Mouse (Mus musculus) liver, embryonic 14.5 days (tissue): Measurements from ENCODE around the gene Fam166a. TPM values are rescaled to one million over a fixed set of nuclear protein-coding genes. Genes with fewer than 3 reads are reported as not detected.

Experiments used
- ATAC-seq: fragments of 200-750 bp; cut with Nextera tagmentation; 2 replicates; pipeline ENCODE4 v1.8.0; 2017; ENCODE audit warnings: moderate number of reproducible peaks, mild to moderate bottlenecking, moderate library complexity; ENCODE audit not compliant: insufficient read depth
- DNase-seq, 3 experiments: peaks; one replicate each; pipeline ENCODE4 v3.0.0-alpha.2; 2012 to 2013; ENCODE audit warnings: low read depth in 3 of 3, low spot score in 3 of 3
- H3K27ac ChIP-seq: fragments of 300-500 bp; sonication (generic); 2 replicates; pipeline ENCODE4 v1.5.1; 2014; ENCODE audit warnings: moderate library complexity, mild to moderate bottlenecking, control low read depth, inconsistent platforms
- H3K27me3 ChIP-seq: fragments of 300-500 bp; sonication (generic); 2 replicates; pipeline ENCODE4 v1.6.1; 2014; ENCODE audit warnings: mild to moderate bottlenecking, low read length, moderate library complexity; ENCODE audit not compliant: control insufficient read depth, insufficient read depth
- H3K36me3 ChIP-seq: fragments of 300-500 bp; sonication (generic); replicated peaks from 2 replicates; pipeline ENCODE4 v1.6.1; 2014; ENCODE audit warnings: low read depth; ENCODE audit not compliant: control insufficient read depth, insufficient read depth
- H3K4me1 ChIP-seq, 2 experiments: fragments of 200-500 bp in 1 of 2; fragments of 300-500 bp in 1 of 2; sonication (generic) in 1 of 2; replicated peaks; 2 replicates each; pipeline ENCODE4 v1.6.1; 2012 to 2014; ENCODE audit warnings: antibody characterized with exemption in 1 of 2, inconsistent platforms in 1 of 2, low read length in 1 of 2; ENCODE audit not compliant: control insufficient read depth in 2 of 2, insufficient read depth in 2 of 2
- H3K4me2 ChIP-seq: fragments of 300-500 bp; sonication (generic); 2 replicates; pipeline ENCODE4 v1.6.1; 2014; ENCODE audit warnings: low read depth, mild to moderate bottlenecking, control low read depth, moderate library complexity
- H3K4me3 ChIP-seq, 2 experiments: fragments of 200-500 bp in 1 of 2; fragments of 300-500 bp in 1 of 2; sonication (generic) in 1 of 2; 2 replicates each; pipeline ENCODE4 v1.5.1; 2012 to 2014; ENCODE audit warnings: low read depth in 2 of 2, low read length in 2 of 2, mild to moderate bottlenecking in 2 of 2, control low read depth in 1 of 2, inconsistent platforms in 1 of 2, moderate library complexity in 1 of 2; ENCODE audit not compliant: insufficient read depth in 1 of 2
- H3K9ac ChIP-seq: fragments of 300-500 bp; sonication (generic); replicated peaks from 2 replicates; pipeline ENCODE4 v1.6.1; 2014; ENCODE audit warnings: mild to moderate bottlenecking, control low read depth, moderate library complexity
- H3K9me3 ChIP-seq: fragments of 300-500 bp; sonication (generic); 2 replicates; pipeline ENCODE4 v1.6.1; 2016; ENCODE audit warnings: low read length, mixed read lengths; ENCODE audit not compliant: control insufficient read depth
- CTCF ChIP-seq: IDR thresholded peaks from 2 replicates; pipeline ENCODE4 v1.5.1; 2016; ENCODE audit warnings: antibody characterized with exemption, low read depth, control low read depth
- EP300 ChIP-seq: IDR thresholded peaks from 2 replicates; pipeline ENCODE4 v1.6.1; 2016; ENCODE audit warnings: antibody characterized with exemption, low read depth
- WGBS: fragments of 180-500 bp; shearing (Covaris S2); extraction: QIAGEN DNeasy Blood & Tissue Kit; methylation state at CpG from one replicate; pipeline ENCODE4 v1.1.7; 2014; ENCODE audit not compliant: insufficient replicate concordance; 5-methylcytosine and 5-hydroxymethylcytosine counted together
- polyA plus RNA-seq, 2 experiments: library from polyadenylated mRNA; depleted of rRNA in 1 of 2; stranded (reverse) in 1 of 2; unstranded in 1 of 2; fragments of >200 nt; fragmentation: Nextera tagmentation in 1 of 2; extraction: Ambion mirVana in 1 of 2; gene quantifications; 2 replicates each; pipeline versions ENCODE4 v1.2.1 to v1.2.3; 2012 to 2014

The Fam166a gene
- polyA plus RNA-seq, 2 experiments: 0.04 to 0.96 TPM

DNA sequence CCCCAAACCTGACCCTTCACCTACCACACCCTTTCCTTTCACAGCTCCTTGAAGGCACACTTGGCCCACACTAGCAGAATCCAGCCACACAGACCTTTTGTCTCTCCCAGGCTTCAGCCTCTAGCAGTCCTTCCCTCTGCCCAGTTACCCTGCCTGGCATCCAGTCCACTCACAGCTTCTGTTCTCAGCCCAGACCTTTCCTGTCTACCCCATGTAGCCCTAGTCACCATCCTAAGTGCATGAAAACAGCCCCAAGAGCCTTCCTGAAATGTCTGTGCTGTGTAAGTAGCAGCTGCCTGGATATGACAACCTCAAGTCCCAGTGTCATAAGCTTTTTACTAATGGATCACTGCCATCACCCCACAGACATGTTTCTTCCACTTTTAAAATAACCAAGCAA lies 20.6 kb upstream of the Fam166a start:
- TF ChIP-seq EP300: no peak
- TF ChIP-seq CTCF: no peak
- H3K36me3 ChIP-seq: peaks cover 38% of the 10 kb centered on the region
- no peak for DNase-seq
- ATAC-seq: no peak
- H3K4me2 ChIP-seq: no peak overlapping the region
- no peaks in the 10 kb centered on the region for H3K27me3 ChIP-seq
- peaks cover 8 to 14% of the 10 kb centered on the region in 2 experiments for H3K4me1 ChIP-seq
- H3K4me3 ChIP-seq: no peak overlapping the region
- no peaks in the 10 kb centered on the region for H3K9me3 ChIP-seq
- no peak overlapping the region for H3K27ac ChIP-seq
- H3K9ac ChIP-seq: no peak overlapping the region

DNA sequence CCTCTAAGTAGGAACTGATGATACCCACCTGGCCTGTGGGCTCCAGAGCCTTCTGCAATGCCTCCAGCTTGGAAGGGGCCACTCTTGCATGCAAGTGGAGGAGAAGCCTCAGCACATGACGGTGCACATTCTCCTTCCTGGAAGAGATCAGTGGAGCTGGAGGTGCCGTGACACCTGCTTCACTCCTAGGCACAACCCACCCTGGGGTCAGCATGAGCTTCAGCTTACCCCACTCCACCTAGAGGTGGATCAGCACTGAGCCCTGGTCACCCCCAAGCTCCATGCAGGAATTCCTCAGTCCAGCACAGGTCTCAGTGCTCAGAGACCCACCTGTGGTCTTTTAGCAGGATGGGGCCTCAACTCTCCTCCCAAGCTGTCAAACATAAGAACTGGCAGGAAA lies 17.9 kb upstream of the Fam166a start:
- Histone ChIP-seq H3K4me2 (no peak overlapping the region), H3K4me3 (no peak overlapping the region), H3K9me3 (no peaks in the 10 kb centered on the region), H3K4me1 (peaks cover 7 to 8% of the 10 kb centered on the region in 2 experiments; a peak in 3 of 4 replicates), H3K27ac (no peak overlapping the region), H3K36me3 (peaks cover 55% of the 10 kb centered on the region), H3K9ac (no peak overlapping the region), H3K27me3 (no peaks in the 10 kb centered on the region)
- TF ChIP-seq CTCF (no peak), EP300 (no peak)
- ATAC-seq (no peak), DNase-seq (no peak)
- WGBS: 74% methylated on average over 2 of the region's 2 CpGs

DNA sequence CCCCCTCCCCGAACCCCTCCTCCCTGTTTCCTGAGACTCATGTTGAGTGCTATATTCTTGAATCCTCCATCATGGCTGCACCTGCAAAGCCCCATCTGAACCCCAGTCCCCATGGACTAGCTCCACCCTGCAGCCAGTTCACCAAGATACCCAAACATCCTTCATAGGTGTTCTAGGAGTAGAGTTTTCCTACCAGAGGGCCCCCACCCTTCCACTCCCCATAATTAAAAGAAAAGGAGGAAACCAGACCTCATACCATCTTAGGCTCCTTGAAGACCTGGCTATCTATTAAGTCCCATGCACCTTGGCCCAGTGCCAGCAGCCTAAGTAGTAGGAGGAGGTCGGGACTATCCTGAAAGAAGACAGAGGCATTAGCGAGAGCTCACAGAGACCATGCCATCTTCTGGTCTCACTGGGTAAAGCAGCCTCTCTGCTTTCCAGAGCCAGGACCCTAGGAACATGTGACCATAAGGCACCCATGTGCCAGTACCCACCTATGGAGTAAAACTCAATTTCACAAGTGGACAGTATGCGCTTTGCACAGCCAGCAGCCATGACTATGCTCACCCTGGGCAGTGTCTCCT lies 14.8 kb upstream of the Fam166a start:
- Histone ChIP-seq H3K9ac (no peak overlapping the region), H3K9me3 (no peaks in the 10 kb centered on the region), H3K4me1 (no peaks in the 10 kb centered on the region), H3K27ac (no peak overlapping the region), H3K27me3 (no peaks in the 10 kb centered on the region), H3K36me3 (peaks cover 66% of the 10 kb centered on the region), H3K4me2 (no peak overlapping the region), H3K4me3 (no peak overlapping the region)
- peak; percentile 42 for TF ChIP-seq CTCF
- no peak for TF ChIP-seq EP300
- ATAC-seq (no peak), DNase-seq (no peak)
- WGBS: 56% methylated on average over 4 of the region's 4 CpGs

DNA sequence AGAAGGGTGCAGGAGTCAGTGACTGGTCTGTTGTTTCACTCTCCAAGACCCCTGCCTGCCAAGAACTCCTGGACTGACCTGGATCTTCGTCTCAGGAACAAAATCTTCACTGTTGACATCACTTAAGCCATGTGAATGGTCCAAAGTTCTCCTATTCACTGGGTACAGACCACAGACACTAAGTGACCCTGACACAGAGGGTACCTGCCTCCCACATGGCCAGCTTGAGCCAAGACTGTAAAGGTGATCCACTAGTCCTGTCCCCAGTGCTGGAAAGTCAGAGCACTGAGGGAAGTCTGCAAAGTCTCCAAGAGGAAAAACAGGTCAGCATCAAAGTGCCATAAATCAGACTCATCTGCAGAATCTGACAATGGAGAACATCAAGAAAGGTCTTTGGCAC lies 11.0 kb upstream of the Fam166a start:
- no peaks in the 10 kb centered on the region for H3K27me3 ChIP-seq
- no peak overlapping the region for H3K9ac ChIP-seq
- H3K4me3 ChIP-seq: no peak overlapping the region
- TF ChIP-seq CTCF: no peak
- TF ChIP-seq EP300: no peak
- H3K36me3 ChIP-seq: peaks cover 40% of the 10 kb centered on the region
- H3K4me2 ChIP-seq: no peak overlapping the region
- no peak for DNase-seq
- no peaks in the 10 kb centered on the region for H3K9me3 ChIP-seq
- no peak overlapping the region for H3K27ac ChIP-seq
- no peak for ATAC-seq
- 86% methylated on average over 1 of the region's 1 CpGs for WGBS
- H3K4me1 ChIP-seq: peaks cover 10 to 15% of the 10 kb centered on the region in 2 experiments

DNA sequence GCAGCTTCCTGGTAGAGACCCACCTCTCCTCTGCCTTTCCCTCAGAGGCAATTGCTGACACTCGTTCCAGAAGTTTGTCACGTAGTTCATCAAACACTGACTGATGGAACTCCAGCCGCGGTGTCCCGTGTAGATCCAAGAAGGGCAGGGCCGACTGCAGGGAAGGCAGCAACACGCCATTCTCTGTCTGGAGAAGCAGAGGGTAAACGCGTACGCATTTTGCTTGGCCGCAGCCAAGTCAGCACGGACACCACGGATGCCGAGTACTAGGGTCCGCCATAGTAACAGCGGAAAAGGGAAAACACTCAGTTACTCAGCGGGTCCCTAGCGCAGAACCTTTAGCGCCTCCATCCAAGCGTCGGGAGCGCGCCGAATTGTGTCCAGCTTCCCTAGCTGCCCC lies 7.9 kb upstream of the Fam166a start:
- H3K9me3 ChIP-seq: no peaks in the 10 kb centered on the region
- H3K36me3 ChIP-seq: peaks cover 18% of the 10 kb centered on the region
- H3K4me3 ChIP-seq: peak overlapping the region; percentile 87 to 98
- peak overlapping the region; percentile 98 for H3K9ac ChIP-seq
- peaks cover 10 to 15% of the 10 kb centered on the region in 2 experiments for H3K4me1 ChIP-seq
- DNase-seq: no peak
- TF ChIP-seq EP300 (no peak), CTCF (no peak)
- under 1% methylated on average over 24 of the region's 24 CpGs for WGBS
- ATAC-seq: peak; percentile 27; the same call in 1 of the 2 replicates
- H3K4me2 ChIP-seq: peak overlapping the region; percentile 92
- H3K27me3 ChIP-seq: no peaks in the 10 kb centered on the region; the same call in 1 of the 2 replicates
- H3K27ac ChIP-seq: peak overlapping the region; percentile 76
